Mouse (Mus musculus) layer of hippocampus, postnatal 25 days (tissue): Measurements from ENCODE around the gene Gga1. TPM values are rescaled to one million over a fixed set of nuclear protein-coding genes. Genes with fewer than 3 reads are reported as not detected.
"Not testable (repeated sequence)": the region's sequence is repeated elsewhere in the genome, so short reads cannot be mapped to it uniquely, and the experiment has no call there.

Experiments used
- DNase-seq, 2 experiments: peaks; one replicate each; pipeline ENCODE4 v3.0.0; 2022; ENCODE audit warnings: mixed read lengths in 2 of 2, low spot score in 1 of 2; ENCODE audit errors: extremely low spot score in 1 of 2
- total RNA-seq, 2 experiments: library from RNA; stranded (reverse); gene quantifications; 2 replicates each; pipeline ENCODE4 v1.2.3; 2021

The Gga1 gene
- total RNA-seq, 2 experiments from 2014 or later = 57.1 to 59.0 TPM

GRCm38 (mm10) chr15:78844791-78845190 is 32.2 kb upstream of the Gga1 start:
- DNase-seq = no peak

- DNase-seq = no peak
Observed at GRCm38 (mm10) chr15:78845321-78845720, 31.7 kb upstream of the Gga1 start.

- DNase-seq = no peak
Observed at GRCm38 (mm10) chr15:78845867-78846266, 31.1 kb upstream of the Gga1 start.

- DNase-seq = no peak
Observed at GRCm38 (mm10) chr15:78846352-78846751, 30.6 kb upstream of the Gga1 start.

- not testable (repeated sequence) for DNase-seq
Observed at GRCm38 (mm10) chr15:78846805-78847204, 30.2 kb upstream of the Gga1 start.

GRCm38 (mm10) chr15:78848467-78848866 is 28.5 kb upstream of the Gga1 start:
- DNase-seq = peak; percentile 73 to 91

- DNase-seq = no peak
Observed at GRCm38 (mm10) chr15:78849485-78849884, 27.5 kb upstream of the Gga1 start.

GRCm38 (mm10) chr15:78850059-78850824 is 26.7 kb upstream of the Gga1 start:
- no peak for DNase-seq

GRCm38 (mm10) chr15:78850944-78851343 is 26.0 kb upstream of the Gga1 start:
- no peak for DNase-seq

- DNase-seq = peak; percentile 91 to 99
Observed at GRCm38 (mm10) chr15:78851505-78852153, 25.4 kb upstream of the Gga1 start.

- DNase-seq = no peak
Observed at GRCm38 (mm10) chr15:78855303-78855965, 21.6 kb upstream of the Gga1 start, which contains the start of gene Lgals2. Lgals2 (minus strand) TSS chr15:78855529.

- DNase-seq = peak in 1 of 2 experiments; percentile 49
Observed at GRCm38 (mm10) chr15:78857009-78857408, 20.0 kb upstream of the Gga1 start.

- no peak for DNase-seq
Observed at GRCm38 (mm10) chr15:78859311-78859710, 17.7 kb upstream of the Gga1 start.

- no peak for DNase-seq
Observed at GRCm38 (mm10) chr15:78859714-78860113, 17.3 kb upstream of the Gga1 start.

- no peak for DNase-seq
Observed at GRCm38 (mm10) chr15:78862280-78862679, 14.7 kb upstream of the Gga1 start.

- no peak for DNase-seq
Observed at GRCm38 (mm10) chr15:78863154-78863553, 13.8 kb upstream of the Gga1 start.

GRCm38 (mm10) chr15:78863852-78864253 is 13.1 kb upstream of the Gga1 start:
- no peak for DNase-seq

- no peak for DNase-seq
Observed at GRCm38 (mm10) chr15:78868398-78868797, 8.6 kb upstream of the Gga1 start.

GRCm38 (mm10) chr15:78868826-78869233 is 8.2 kb upstream of the Gga1 start:
- DNase-seq = no peak

GRCm38 (mm10) chr15:78869775-78870174 is 7.2 kb upstream of the Gga1 start:
- peak in 1 of 2 experiments; percentile 55 for DNase-seq

- DNase-seq = no peak
Observed at GRCm38 (mm10) chr15:78872021-78872608, 4.9 kb upstream of the Gga1 start.
